Mouse (Mus musculus): ENCODE data around the gene Zfand4. TPM values are rescaled to one million over a fixed set of nuclear protein-coding genes. Genes with fewer than 3 reads are reported as not detected.
"Not testable (repeated sequence)": the region's sequence is repeated elsewhere in the genome, so short reads cannot be mapped to it uniquely, and the experiment has no call there.

Zfand4 gene
- polyA plus RNA-seq (2012) = 0.05 and 0.08 TPM in 2 replicates

- peaks cover 36% of the 10 kb centered on the region for H3K4me1 ChIP-seq (ENCODE audit: control insufficient read depth)
- H3K9me3 ChIP-seq (ENCODE audit: control insufficient read depth, low read length) = no peaks in the 10 kb centered on the region
- H3K27me3 ChIP-seq (ENCODE audit: control insufficient read depth) = no peaks in the 10 kb centered on the region
- H3K36me3 ChIP-seq (ENCODE audit: control insufficient read depth) = peaks cover 9% of the 10 kb centered on the region
- no peak for TF ChIP-seq TAL1 (IDR thresholded peaks at IDR 0.05; ENCODE audit: low read length)
- TF ChIP-seq GATA1 (IDR thresholded peaks at IDR 0.05; ENCODE audit: low read length) = no peak
- peak within 1 kb of the TSS; percentile 84 for H3K4me3 ChIP-seq (replicated peaks)
Measured at GRCm38 (mm10) chr6:116264018-116264651, at the start of gene Zfand4. TSS of gene Zfand4 (plus strand) at chr6:116264222.

GRCm38 (mm10) chr6:116227767-116228166, 36.3 kb upstream of the Zfand4 start:
- H3K36me3 ChIP-seq (ENCODE audit: control insufficient read depth) = peaks cover 41% of the 10 kb centered on the region
- H3K4me3 ChIP-seq (replicated peaks) = no peak overlapping the region
- TF ChIP-seq TAL1 (IDR thresholded peaks at IDR 0.05; ENCODE audit: low read length) (no peak), GATA1 (IDR thresholded peaks at IDR 0.05; ENCODE audit: low read length) (no peak)

GRCm38 (mm10) chr6:116228785-116229525, 35.1 kb upstream of the Zfand4 start:
- no peaks in the 10 kb centered on the region for H3K27me3 ChIP-seq (ENCODE audit: control insufficient read depth)
- H3K36me3 ChIP-seq (ENCODE audit: control insufficient read depth) = peaks cover 39% of the 10 kb centered on the region
- peak overlapping the region; percentile 9 for H3K4me3 ChIP-seq (replicated peaks)
- TF ChIP-seq GATA1 (IDR thresholded peaks at IDR 0.05; ENCODE audit: low read length) = no peak
- TF ChIP-seq TAL1 (IDR thresholded peaks at IDR 0.05; ENCODE audit: low read length) = no peak
- peaks cover 7% of the 10 kb centered on the region for H3K4me1 ChIP-seq (ENCODE audit: control insufficient read depth)
- H3K9me3 ChIP-seq (ENCODE audit: control insufficient read depth, low read length) = no peaks in the 10 kb centered on the region

More at GRCm38 (mm10) chr6:116227767-116228166, 36.3 kb upstream of the Zfand4 start:
- Histone ChIP-seq H3K9me3 (ENCODE audit: control insufficient read depth, low read length) (no peaks in the 10 kb centered on the region), H3K27me3 (ENCODE audit: control insufficient read depth) (no peaks in the 10 kb centered on the region), H3K4me1 (ENCODE audit: control insufficient read depth) (peaks cover 7% of the 10 kb centered on the region)

GRCm38 (mm10) chr6:116234821-116235220, 29.2 kb upstream of the Zfand4 start:
- peaks cover 38% of the 10 kb centered on the region for H3K36me3 ChIP-seq (ENCODE audit: control insufficient read depth)
- H3K4me3 ChIP-seq (replicated peaks); H3K9me3 ChIP-seq (ENCODE audit: control insufficient read depth, low read length); H3K27me3 ChIP-seq (ENCODE audit: control insufficient read depth); H3K4me1 ChIP-seq (ENCODE audit: control insufficient read depth): not testable (repeated sequence)

GRCm38 (mm10) chr6:116235336-116235735, 28.7 kb upstream of the Zfand4 start:
- Histone ChIP-seq H3K4me3 (replicated peaks) (no peak overlapping the region), H3K27me3 (ENCODE audit: control insufficient read depth) (no peaks in the 10 kb centered on the region), H3K36me3 (ENCODE audit: control insufficient read depth) (peaks cover 40% of the 10 kb centered on the region), H3K9me3 (ENCODE audit: control insufficient read depth, low read length) (no peaks in the 10 kb centered on the region), H3K4me1 (ENCODE audit: control insufficient read depth) (no peaks in the 10 kb centered on the region)
- no peak for TF ChIP-seq TAL1 (IDR thresholded peaks at IDR 0.05; ENCODE audit: low read length)
- TF ChIP-seq GATA1 (IDR thresholded peaks at IDR 0.05; ENCODE audit: low read length) = no peak

- H3K4me1 ChIP-seq (ENCODE audit: control insufficient read depth) = no peaks in the 10 kb centered on the region
- H3K9me3 ChIP-seq (ENCODE audit: control insufficient read depth, low read length) = no peaks in the 10 kb centered on the region
- no peak overlapping the region for H3K4me3 ChIP-seq (replicated peaks)
- H3K27me3 ChIP-seq (ENCODE audit: control insufficient read depth) = no peaks in the 10 kb centered on the region
- peaks cover 29% of the 10 kb centered on the region for H3K36me3 ChIP-seq (ENCODE audit: control insufficient read depth)
- no peak for TF ChIP-seq TAL1 (IDR thresholded peaks at IDR 0.05; ENCODE audit: low read length)
- no peak for TF ChIP-seq GATA1 (IDR thresholded peaks at IDR 0.05; ENCODE audit: low read length)
Measured at GRCm38 (mm10) chr6:116238083-116238482, 25.9 kb upstream of the Zfand4 start.

- Histone ChIP-seq H3K36me3 (ENCODE audit: control insufficient read depth) (peaks cover 32% of the 10 kb centered on the region), H3K4me3 (replicated peaks) (no peak overlapping the region), H3K9me3 (ENCODE audit: control insufficient read depth, low read length) (no peaks in the 10 kb centered on the region), H3K4me1 (ENCODE audit: control insufficient read depth) (no peaks in the 10 kb centered on the region), H3K27me3 (ENCODE audit: control insufficient read depth) (no peaks in the 10 kb centered on the region)
- TF ChIP-seq GATA1 (IDR thresholded peaks at IDR 0.05; ENCODE audit: low read length) = no peak
- no peak for TF ChIP-seq TAL1 (IDR thresholded peaks at IDR 0.05; ENCODE audit: low read length)
Measured at GRCm38 (mm10) chr6:116240371-116240770, 23.7 kb upstream of the Zfand4 start.

- no peaks in the 10 kb centered on the region for H3K27me3 ChIP-seq (ENCODE audit: control insufficient read depth)
- H3K36me3 ChIP-seq (ENCODE audit: control insufficient read depth) = peaks cover 23% of the 10 kb centered on the region
- no peak overlapping the region for H3K4me3 ChIP-seq (replicated peaks)
- H3K9me3 ChIP-seq (ENCODE audit: control insufficient read depth, low read length) = no peaks in the 10 kb centered on the region
- no peak for TF ChIP-seq TAL1 (IDR thresholded peaks at IDR 0.05; ENCODE audit: low read length)
- H3K4me1 ChIP-seq (ENCODE audit: control insufficient read depth) = peaks cover 13% of the 10 kb centered on the region
Measured at GRCm38 (mm10) chr6:116259649-116260048, 4.4 kb upstream of the Zfand4 start.

- H3K9me3 ChIP-seq (ENCODE audit: control insufficient read depth, low read length) = no peaks in the 10 kb centered on the region
- H3K36me3 ChIP-seq (ENCODE audit: control insufficient read depth) = peaks cover 23% of the 10 kb centered on the region
- no peaks in the 10 kb centered on the region for H3K27me3 ChIP-seq (ENCODE audit: control insufficient read depth)
- no peak for TF ChIP-seq GATA1 (IDR thresholded peaks at IDR 0.05; ENCODE audit: low read length)
- no peak for TF ChIP-seq TAL1 (IDR thresholded peaks at IDR 0.05; ENCODE audit: low read length)
- H3K4me1 ChIP-seq (ENCODE audit: control insufficient read depth) = peaks cover 21% of the 10 kb centered on the region
- no peak overlapping the region for H3K4me3 ChIP-seq (replicated peaks)
Measured at GRCm38 (mm10) chr6:116260481-116260880, 3.5 kb upstream of the Zfand4 start.

All from erythroblast, embryonic 14.5 days (primary cell).